Mouse (Mus musculus) heart, postnatal 0 days (tissue): ENCODE results near the gene Stxbp6.

ENCODE experiments used
- CTCF ChIP-seq: IDR thresholded peaks from 2 replicates; pipeline ENCODE4 v1.5.1; 2016; ENCODE audit warnings: antibody characterized with exemption, control low read depth, low read depth
- EP300 ChIP-seq: IDR thresholded peaks from 2 replicates; pipeline ENCODE4 v1.6.1; 2016; ENCODE audit warnings: antibody characterized with exemption, low read depth

DNA sequence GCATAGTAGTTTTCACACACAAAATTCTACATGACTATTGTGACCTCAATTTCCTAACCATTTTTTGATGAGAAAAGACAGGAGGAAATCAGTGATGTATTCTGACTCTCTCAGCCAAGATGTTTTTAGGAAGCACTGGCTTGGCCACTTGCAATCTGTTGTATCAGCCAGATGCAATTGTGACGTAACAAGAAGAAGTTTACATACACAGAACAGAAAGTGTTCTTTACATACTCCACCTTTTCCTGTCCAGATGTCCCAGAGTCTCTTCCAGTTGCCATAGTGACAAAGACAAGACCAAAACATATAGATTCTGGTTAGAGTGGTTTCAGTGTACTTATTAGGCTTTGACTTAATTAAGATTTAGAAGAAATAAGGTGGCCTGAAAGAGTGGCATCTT is 7.1 kb upstream of the Stxbp6 start:
- TF ChIP-seq CTCF = no peak
- no peak for TF ChIP-seq EP300
